Mouse (Mus musculus) CH12.LX (cell line): ENCODE data around the gene Tspan9. TPM values are rescaled to one million over a fixed set of nuclear protein-coding genes. Genes with fewer than 3 reads are reported as not detected.

ENCODE experiments used
- DNase-seq: peaks from one replicate; pipeline ENCODE4 v3.0.0-alpha.2; 2013; ENCODE audit errors: extremely low read depth
- H3K27ac ChIP-seq: 2 replicates; pipeline ENCODE4 v1.5.1; 2012; ENCODE audit warnings: low read depth, mild to moderate bottlenecking, control low read depth, moderate library complexity; ENCODE audit not compliant: insufficient read depth
- H3K27me3 ChIP-seq: replicated peaks from 2 replicates; pipeline ENCODE3; 2012; ENCODE audit warnings: inconsistent platforms
- H3K36me3 ChIP-seq, 2 experiments: replicated peaks in 1 of 2; 2 replicates each; pipeline versions ENCODE3 to v1.6.1; 2012; ENCODE audit warnings: inconsistent platforms in 1 of 2, low read length in 1 of 2, mild to moderate bottlenecking in 1 of 2, mixed read lengths in 1 of 2, moderate library complexity in 1 of 2; ENCODE audit not compliant: control insufficient read depth in 1 of 2, insufficient read depth in 1 of 2
- H3K4me1 ChIP-seq, 2 experiments: 2 replicates each; pipeline ENCODE4 v1.6.1; 2012; ENCODE audit warnings: inconsistent platforms in 1 of 2, moderate library complexity in 1 of 2; ENCODE audit not compliant: insufficient read depth in 2 of 2, control insufficient read depth in 1 of 2
- H3K4me2 ChIP-seq: 2 replicates; pipeline ENCODE4 v1.6.1; 2012; ENCODE audit warnings: low read depth, mild to moderate bottlenecking, control low read depth; ENCODE audit not compliant: poor library complexity, insufficient read depth, severe bottlenecking
- H3K4me3 ChIP-seq, 3 experiments: fragments of 150-350 bp in 1 of 3; sonication (generic) in 1 of 3; replicated peaks in 1 of 3; 2 replicates each; pipeline versions ENCODE3 to v1.5.1; 2011 to 2012; ENCODE audit warnings: low read depth in 2 of 3, low read length in 2 of 3, mild to moderate bottlenecking in 2 of 3, moderate library complexity in 2 of 3, control low read depth in 1 of 3, improper control_type of control experiment in 1 of 3, inconsistent platforms in 1 of 3, mixed read lengths in 1 of 3; ENCODE audit not compliant: poor library complexity in 1 of 3
- H3K79me2 ChIP-seq: replicated peaks from 2 replicates; pipeline ENCODE4 v1.6.1; 2012; ENCODE audit warnings: mild to moderate bottlenecking, moderate library complexity; ENCODE audit not compliant: control insufficient read depth, poor library complexity, insufficient read depth, severe bottlenecking; ENCODE audit errors: extremely low read depth
- H3K9ac ChIP-seq: 2 replicates; pipeline ENCODE4 v1.6.1; 2012; ENCODE audit warnings: low read depth, mild to moderate bottlenecking, control low read depth, moderate library complexity; ENCODE audit not compliant: insufficient read depth
- H3K9me3 ChIP-seq: replicated peaks from 2 replicates; pipeline ENCODE3; 2012; ENCODE audit warnings: low read length, inconsistent platforms, mixed read lengths
- BHLHE40 ChIP-seq: IDR thresholded peaks from 2 replicates; pipeline ENCODE4 v1.6.1; 2011; ENCODE audit warnings: mild to moderate bottlenecking, low read depth, low read length, improper control_type of control experiment
- CHD1 ChIP-seq: IDR thresholded peaks from 2 replicates; pipeline ENCODE4 v1.6.1; 2012; ENCODE audit warnings: low read depth, low read length, improper control_type of control experiment, inconsistent platforms
- CHD2 ChIP-seq: IDR thresholded peaks from 2 replicates; pipeline ENCODE4 v1.6.1; 2011; ENCODE audit warnings: low read length, improper control_type of control experiment
- CTCF ChIP-seq, 2 experiments: IDR thresholded peaks in 1 of 2; conservative IDR thresholded peaks in 1 of 2; 2 replicates each; pipeline ENCODE4 v1.5.1; 2011 to 2012; ENCODE audit warnings: low read depth in 2 of 2, low read length in 2 of 2, improper control_type of control experiment in 1 of 2, inconsistent platforms in 1 of 2, mild to moderate bottlenecking in 1 of 2, moderate library complexity in 1 of 2
- ELF1 ChIP-seq: IDR thresholded peaks from 2 replicates; pipeline ENCODE4 v1.6.1; 2014; ENCODE audit warnings: low read depth, mild to moderate bottlenecking, inconsistent platforms, low read length, improper control_type of control experiment
- EP300 ChIP-seq: IDR thresholded peaks from 2 replicates; pipeline ENCODE4 v1.6.1; 2011; ENCODE audit warnings: low read length, improper control_type of control experiment
- ETS1 ChIP-seq: conservative IDR thresholded peaks from 2 replicates; pipeline ENCODE4 v1.6.1; 2012; ENCODE audit warnings: low read depth, mild to moderate bottlenecking, inconsistent platforms, low read length, improper control_type of control experiment, moderate library complexity
- GABPA ChIP-seq: IDR thresholded peaks from 2 replicates; pipeline ENCODE4 v1.6.1; 2012; ENCODE audit warnings: low read depth, low read length, improper control_type of control experiment, inconsistent platforms; ENCODE audit not compliant: insufficient replicate concordance
- HCFC1 ChIP-seq: IDR thresholded peaks from 2 replicates; pipeline ENCODE4 v1.6.1; 2012; ENCODE audit warnings: low read depth, mild to moderate bottlenecking, inconsistent platforms, low read length, improper control_type of control experiment
- IRF4 ChIP-seq: IDR thresholded peaks from 2 replicates; pipeline ENCODE4 v1.6.1; 2014; ENCODE audit warnings: low read depth, mild to moderate bottlenecking, inconsistent platforms, low read length, improper control_type of control experiment
- JUN ChIP-seq: IDR thresholded peaks from 2 replicates; pipeline ENCODE4 v1.6.1; 2011; ENCODE audit warnings: low read depth, mild to moderate bottlenecking, low read length, improper control_type of control experiment, moderate library complexity; ENCODE audit not compliant: insufficient read depth
- KAT2A ChIP-seq: IDR thresholded peaks from 2 replicates; pipeline ENCODE4 v1.6.1; 2012; ENCODE audit warnings: low read length, improper control_type of control experiment, inconsistent platforms; ENCODE audit not compliant: insufficient replicate concordance
- MAFK ChIP-seq: IDR thresholded peaks from 2 replicates; pipeline ENCODE4 v1.6.1; 2011; ENCODE audit warnings: low read length, improper control_type of control experiment; ENCODE audit not compliant: insufficient replicate concordance
- MAX ChIP-seq: IDR thresholded peaks from 2 replicates; pipeline ENCODE4 v1.6.1; 2011; ENCODE audit warnings: low read length, improper control_type of control experiment
- MAZ ChIP-seq: IDR thresholded peaks from 2 replicates; pipeline ENCODE4 v1.6.1; 2012; ENCODE audit warnings: low read depth, mild to moderate bottlenecking, inconsistent platforms, low read length, improper control_type of control experiment, moderate library complexity
- MEF2A ChIP-seq: IDR thresholded peaks from 2 replicates; pipeline ENCODE4 v1.6.1; 2014; ENCODE audit warnings: low read depth, mild to moderate bottlenecking, inconsistent platforms, low read length, improper control_type of control experiment, borderline replicate concordance
- MXI1 ChIP-seq: IDR thresholded peaks from 2 replicates; pipeline ENCODE4 v1.6.1; 2011; ENCODE audit warnings: mild to moderate bottlenecking, low read depth, low read length, improper control_type of control experiment
- MYC ChIP-seq: IDR thresholded peaks from 2 replicates; pipeline ENCODE4 v1.6.1; 2011; ENCODE audit warnings: low read depth, mild to moderate bottlenecking, improper control_type of control experiment, low read length
- NELFE ChIP-seq: IDR thresholded peaks from 2 replicates; pipeline ENCODE4 v1.6.1; 2011; ENCODE audit warnings: low read depth, low read length, improper control_type of control experiment
- NRF1 ChIP-seq: IDR thresholded peaks from 2 replicates; pipeline ENCODE4 v1.6.1; 2014; ENCODE audit warnings: low read depth, mild to moderate bottlenecking, inconsistent platforms, low read length, improper control_type of control experiment, moderate library complexity
- PAX5 ChIP-seq: IDR thresholded peaks from 2 replicates; pipeline ENCODE4 v1.6.1; 2012; ENCODE audit warnings: low read length, inconsistent platforms, mixed read lengths
- POLR2A ChIP-seq: IDR thresholded peaks from 2 replicates; pipeline ENCODE4 v1.6.1; 2011; ENCODE audit warnings: low read depth, mild to moderate bottlenecking, improper control_type of control experiment, low read length
- POLR2AphosphoS2 ChIP-seq: IDR thresholded peaks from 2 replicates; pipeline ENCODE4 v1.6.1; 2011; ENCODE audit warnings: low read depth, low read length, improper control_type of control experiment
- RAD21 ChIP-seq: IDR thresholded peaks from 2 replicates; pipeline ENCODE4 v1.6.1; 2011; ENCODE audit warnings: low read depth, mild to moderate bottlenecking, low read length, improper control_type of control experiment, moderate library complexity
- RCOR1 ChIP-seq: conservative IDR thresholded peaks from 2 replicates; pipeline ENCODE4 v1.6.1; 2012; ENCODE audit warnings: low read depth, mild to moderate bottlenecking, inconsistent platforms, low read length, improper control_type of control experiment
- SMC3 ChIP-seq: IDR thresholded peaks from 2 replicates; pipeline ENCODE4 v1.6.1; 2011; ENCODE audit warnings: low read depth, low read length, improper control_type of control experiment
- TBP ChIP-seq: conservative IDR thresholded peaks from 2 replicates; pipeline ENCODE4 v1.6.1; 2011; ENCODE audit warnings: low read depth, low read length, improper control_type of control experiment
- TCF12 ChIP-seq: IDR thresholded peaks from 2 replicates; pipeline ENCODE4 v1.6.1; 2014; ENCODE audit warnings: low read depth, mild to moderate bottlenecking, inconsistent platforms, low read length, improper control_type of control experiment
- UBTF ChIP-seq: IDR thresholded peaks from 2 replicates; pipeline ENCODE4 v1.6.1; 2012; ENCODE audit warnings: low read depth, mild to moderate bottlenecking, inconsistent platforms, low read length, improper control_type of control experiment, moderate library complexity
- USF1 ChIP-seq: IDR thresholded peaks from 2 replicates; pipeline ENCODE4 v1.6.1; 2014; ENCODE audit warnings: low read depth, mild to moderate bottlenecking, inconsistent platforms, low read length, improper control_type of control experiment
- USF2 ChIP-seq: conservative IDR thresholded peaks from 2 replicates; pipeline ENCODE4 v1.6.1; 2011; ENCODE audit warnings: low read depth, low read length, improper control_type of control experiment
- ZMIZ1 ChIP-seq: IDR thresholded peaks from 2 replicates; pipeline ENCODE4 v1.6.1; 2012; ENCODE audit warnings: low read depth, mild to moderate bottlenecking, inconsistent platforms, low read length, improper control_type of control experiment
- ZNF384 ChIP-seq: IDR thresholded peaks from 2 replicates; pipeline ENCODE4 v1.6.1; 2012; ENCODE audit warnings: low read depth, low read length, improper control_type of control experiment, inconsistent platforms
- dilution Hi-C: fragments of 300-500 bp; cut with MboI; formaldehyde crosslinking; loops from 2 replicates; pipeline ENCODE4 v1.14.3; 2020; ENCODE audit warnings: low sequenced_read_pairs; ENCODE audit not compliant: extremely low pct_unique_long_range_greater_than_20kb, extremely low pct_ligation_motif_present
- in situ Hi-C: fragments of 300-500 bp; cut with MboI; formaldehyde crosslinking; loops from 3 replicates; pipeline ENCODE4 v1.14.3; 2019; ENCODE audit warnings: low sequenced_read_pairs, low pct_ligation_motif_present, low pct_unique_long_range_greater_than_20kb, mixed read lengths
- polyA plus RNA-seq: library from polyadenylated mRNA; unstranded; fragments of >175 nt; gene quantifications from 2 replicates; pipeline ENCODE4 v1.2.1, GENCODE M21; 2012; ENCODE audit warnings: low read depth; ENCODE audit not compliant: insufficient read length
- total RNA-seq, 2 experiments: library from RNA; depleted of rRNA; stranded (reverse); fragments of 300-350 nt in 1 of 2; fragments of >200 nt in 1 of 2; gene quantifications; 2 replicates each; pipeline ENCODE4 v1.2.3; 2012 to 2014

Gene Tspan9
- total and polyA plus RNA-seq, 3 experiments = 0.40 to 0.98 (median 0.71) TPM

DNA sequence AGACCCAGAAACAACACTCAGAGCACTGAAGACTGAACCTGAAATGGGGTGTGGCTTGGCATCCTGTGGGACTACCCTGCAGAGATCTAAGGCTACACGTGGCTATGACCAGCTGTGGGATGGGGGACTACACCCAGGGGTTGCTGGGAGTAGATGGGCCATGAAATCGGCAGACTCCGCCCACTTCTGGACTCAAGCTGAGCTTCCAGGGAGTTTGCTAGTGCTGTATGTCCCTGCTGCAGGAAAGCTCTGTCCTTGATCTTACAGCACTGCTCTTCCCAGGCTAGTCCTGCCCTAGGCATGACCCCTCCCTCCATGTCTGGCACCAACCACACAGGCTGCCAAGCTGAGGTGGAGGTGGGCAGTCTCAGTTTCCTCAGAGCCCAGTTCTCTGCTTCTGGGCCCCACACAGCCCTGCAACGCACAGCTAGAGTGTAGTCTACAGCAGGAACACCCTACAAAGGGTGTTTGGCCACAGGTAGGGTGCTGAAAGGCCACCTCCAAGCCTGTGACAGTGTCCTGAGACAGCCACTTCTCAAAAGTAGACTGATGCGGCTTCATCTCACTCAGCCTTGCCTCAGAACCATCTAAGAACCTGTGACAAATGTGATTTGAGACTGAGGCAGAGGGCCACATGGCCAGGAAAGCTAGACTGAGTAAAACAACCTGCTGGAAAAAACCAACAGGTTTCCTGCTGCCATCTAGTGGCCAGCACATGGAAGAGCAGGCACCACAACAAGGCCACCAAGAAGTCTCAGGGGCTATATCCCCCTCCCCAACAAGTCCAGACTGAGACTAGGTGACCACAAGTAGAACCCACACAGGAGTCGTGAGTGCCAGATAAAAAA is 52.2 kb downstream of the Tspan9 start:
- in situ Hi-C loops (no loop called here), dilution Hi-C loops (no loop called here)
- Histone ChIP-seq H3K27me3 (peaks cover 91% of the 10 kb centered on the region), H3K4me1 (no peaks in the 10 kb centered on the region), H3K27ac (no peak overlapping the region), H3K79me2 (no peaks in the 10 kb centered on the region), H3K36me3 (no peaks in the 10 kb centered on the region), H3K9me3 (no peaks in the 10 kb centered on the region), H3K9ac (no peak overlapping the region), H3K4me3 (no peak overlapping the region), H3K4me2 (no peak overlapping the region)
- DNase-seq = peak; percentile 37
- no peak for TF ChIP-seq UBTF
- no peak for TF ChIP-seq RCOR1
- no peak for TF ChIP-seq EP300
- no peak for TF ChIP-seq MAFK
- no peak for TF ChIP-seq CHD2
- peak; percentile 84 to 90 for TF ChIP-seq CTCF (conservative IDR thresholded peaks at IDR 0.05 in 1 of 2, IDR thresholded peaks at IDR 0.05 in 1 of 2; ENCODE audit: low read depth in 2 of 2, low read length in 2 of 2)
- no peak for TF ChIP-seq BHLHE40
- no peak for TF ChIP-seq ETS1
- TF ChIP-seq USF2 = no peak
- no peak for TF ChIP-seq JUN
- TF ChIP-seq MAX = peak; percentile 62
- TF ChIP-seq IRF4 = no peak
- peak; percentile 70 for TF ChIP-seq RAD21
- TF ChIP-seq POLR2AphosphoS2 = no peak
- TF ChIP-seq CHD1 = no peak
- no peak for TF ChIP-seq USF1
- peak; percentile 61 for TF ChIP-seq SMC3
- TF ChIP-seq KAT2A = no peak
- TF ChIP-seq GABPA = no peak
- no peak for TF ChIP-seq ZMIZ1
- TF ChIP-seq NELFE = no peak
- no peak for TF ChIP-seq ELF1
- no peak for TF ChIP-seq TBP
- TF ChIP-seq MXI1 = no peak
- no peak for TF ChIP-seq HCFC1
- no peak for TF ChIP-seq TCF12
- TF ChIP-seq MYC = peak; percentile 44; the same call in 1 of the 2 replicates
- TF ChIP-seq ZNF384 = no peak
- no peak for TF ChIP-seq NRF1
- no peak for TF ChIP-seq PAX5
- no peak for TF ChIP-seq POLR2A
- TF ChIP-seq MEF2A = no peak
- TF ChIP-seq MAZ = no peak
